Mouse (Mus musculus): ENCODE results near the gene Ucp2.

- TF ChIP-seq POLR2A (IDR thresholded peaks at IDR 0.05; ENCODE audit: control insufficient read depth, extremely low read depth, insufficient read depth, low read length, poor library complexity), result no peak
- no peak for TF ChIP-seq CTCF (IDR thresholded peaks at IDR 0.05; ENCODE audit: borderline replicate concordance, control insufficient read depth, extremely low read depth, insufficient read depth, low read length, poor library complexity)
Observed at GRCm38 (mm10) chr7:100547631-100548030, 54.5 kb downstream of the Ucp2 start.

Data from thymus, adult 2 months (tissue).